Mouse (Mus musculus): ENCODE data around the gene Gper1. TPM values are rescaled to one million over a fixed set of nuclear protein-coding genes. Genes with fewer than 3 reads are reported as not detected.
A peak's percentile ranks its signal among the peaks of the same experiment; 100 is the strongest.
"Not testable (repeated sequence)": the region's sequence is repeated elsewhere in the genome, so short reads cannot be mapped to it uniquely, and the experiment has no call there.

The Gper1 gene
- polyA plus RNA-seq, 1 experiment from 2014 or later: 2.9 TPM

GRCm38 (mm10) chr5:139389676-139390061 is 33.3 kb upstream of the Gper1 start:
- Histone ChIP-seq H3K9ac (ENCODE audit: low read length) (peak overlapping the region; percentile 33; the same call in 1 of the 2 replicates), H3K27me3 (ENCODE audit: control insufficient read depth, insufficient read depth, low read length) (no peaks in the 10 kb centered on the region), H3K9me3 (replicated peaks; ENCODE audit: control insufficient read depth, low read length) (no peaks in the 10 kb centered on the region), H3K4me2 (ENCODE audit: low read depth, low read length) (no peak overlapping the region), H3K4me3 (replicated peaks; ENCODE audit: low read length) (no peak overlapping the region), H3K4me1 (ENCODE audit: control insufficient read depth, insufficient read depth, low read length) (peaks cover 23% of the 10 kb centered on the region), H3K27ac (ENCODE audit: low read length) (peak overlapping the region; percentile 84), H3K36me3 (ENCODE audit: control insufficient read depth, insufficient read depth, low read length) (no peaks in the 10 kb centered on the region)
- ATAC-seq (ENCODE audit: insufficient read depth, low FRiP score): peak; percentile 62
- 6% methylated on average over 6 of the region's 6 CpGs for WGBS

GRCm38 (mm10) chr5:139390324-139391119 is 32.4 kb upstream of the Gper1 start:
- WGBS: 74% methylated on average over 5 of the region's 5 CpGs
- not testable (repeated sequence) for H3K9me3 ChIP-seq (replicated peaks; ENCODE audit: control insufficient read depth, low read length); H3K27me3 ChIP-seq (ENCODE audit: control insufficient read depth, insufficient read depth, low read length); H3K36me3 ChIP-seq (ENCODE audit: control insufficient read depth, insufficient read depth, low read length); ATAC-seq (ENCODE audit: insufficient read depth, low FRiP score); H3K27ac ChIP-seq (ENCODE audit: low read length); H3K4me3 ChIP-seq (replicated peaks; ENCODE audit: low read length); H3K4me2 ChIP-seq (ENCODE audit: low read depth, low read length)
- Histone ChIP-seq H3K4me1 (ENCODE audit: control insufficient read depth, insufficient read depth, low read length) (peaks cover 21% of the 10 kb centered on the region), H3K9ac (ENCODE audit: low read length) (0 out of 2 replicates have a peak overlapping the region, but pooled peaks have one; percentile 19)

GRCm38 (mm10) chr5:139391309-139391990 is 31.5 kb upstream of the Gper1 start:
- H3K4me1 ChIP-seq (ENCODE audit: control insufficient read depth, insufficient read depth, low read length): peaks cover 21% of the 10 kb centered on the region
- H3K27me3 ChIP-seq (ENCODE audit: control insufficient read depth, insufficient read depth, low read length): no peaks in the 10 kb centered on the region
- H3K36me3 ChIP-seq (ENCODE audit: control insufficient read depth, insufficient read depth, low read length): no peaks in the 10 kb centered on the region
- H3K9ac ChIP-seq (ENCODE audit: low read length): 0 out of 2 replicates have a peak overlapping the region, but pooled peaks have one; percentile 19
- H3K27ac ChIP-seq (ENCODE audit: low read length): no peak overlapping the region
- no peak overlapping the region for H3K4me2 ChIP-seq (ENCODE audit: low read depth, low read length)
- no peak for ATAC-seq (ENCODE audit: insufficient read depth, low FRiP score)
- H3K4me3 ChIP-seq (replicated peaks; ENCODE audit: low read length): no peak overlapping the region
- 82% methylated on average over 11 of the region's 11 CpGs for WGBS
- no peaks in the 10 kb centered on the region for H3K9me3 ChIP-seq (replicated peaks; ENCODE audit: control insufficient read depth, low read length)

GRCm38 (mm10) chr5:139392219-139393196 is 30.4 kb upstream of the Gper1 start:
- no peak overlapping the region for H3K9ac ChIP-seq (ENCODE audit: low read length)
- WGBS: 92% methylated on average over 37 of the region's 37 CpGs
- peaks cover 21% of the 10 kb centered on the region for H3K4me1 ChIP-seq (ENCODE audit: control insufficient read depth, insufficient read depth, low read length)
- no peaks in the 10 kb centered on the region for H3K27me3 ChIP-seq (ENCODE audit: control insufficient read depth, insufficient read depth, low read length)
- H3K9me3 ChIP-seq (replicated peaks; ENCODE audit: control insufficient read depth, low read length): no peaks in the 10 kb centered on the region
- no peak overlapping the region for H3K4me2 ChIP-seq (ENCODE audit: low read depth, low read length)
- no peak for ATAC-seq (ENCODE audit: insufficient read depth, low FRiP score)
- H3K36me3 ChIP-seq (ENCODE audit: control insufficient read depth, insufficient read depth, low read length): no peaks in the 10 kb centered on the region
- no peak overlapping the region for H3K4me3 ChIP-seq (replicated peaks; ENCODE audit: low read length)
- no peak overlapping the region for H3K27ac ChIP-seq (ENCODE audit: low read length)

- WGBS: 93% methylated on average over 16 of the region's 16 CpGs
- no peak for ATAC-seq (ENCODE audit: insufficient read depth, low FRiP score)
- Histone ChIP-seq H3K36me3 (ENCODE audit: control insufficient read depth, insufficient read depth, low read length) (no peaks in the 10 kb centered on the region), H3K4me1 (ENCODE audit: control insufficient read depth, insufficient read depth, low read length) (peaks cover 19% of the 10 kb centered on the region), H3K9ac (ENCODE audit: low read length) (no peak overlapping the region), H3K4me2 (ENCODE audit: low read depth, low read length) (no peak overlapping the region), H3K9me3 (replicated peaks; ENCODE audit: control insufficient read depth, low read length) (no peaks in the 10 kb centered on the region), H3K4me3 (replicated peaks; ENCODE audit: low read length) (no peak overlapping the region), H3K27ac (ENCODE audit: low read length) (no peak overlapping the region), H3K27me3 (ENCODE audit: control insufficient read depth, insufficient read depth, low read length) (no peaks in the 10 kb centered on the region)
Measured at GRCm38 (mm10) chr5:139393197-139393588, 29.8 kb upstream of the Gper1 start.

- H3K9me3 ChIP-seq (replicated peaks; ENCODE audit: control insufficient read depth, low read length): no peaks in the 10 kb centered on the region
- no peak for ATAC-seq (ENCODE audit: insufficient read depth, low FRiP score)
- H3K4me2 ChIP-seq (ENCODE audit: low read depth, low read length): no peak overlapping the region
- no peaks in the 10 kb centered on the region for H3K27me3 ChIP-seq (ENCODE audit: control insufficient read depth, insufficient read depth, low read length)
- H3K9ac ChIP-seq (ENCODE audit: low read length): no peak overlapping the region
- H3K36me3 ChIP-seq (ENCODE audit: control insufficient read depth, insufficient read depth, low read length): no peaks in the 10 kb centered on the region
- H3K27ac ChIP-seq (ENCODE audit: low read length): no peak overlapping the region
- no peak overlapping the region for H3K4me3 ChIP-seq (replicated peaks; ENCODE audit: low read length)
- 51% methylated on average over 7 of the region's 7 CpGs for WGBS
- peaks cover 8% of the 10 kb centered on the region for H3K4me1 ChIP-seq (ENCODE audit: control insufficient read depth, insufficient read depth, low read length)
Measured at GRCm38 (mm10) chr5:139394399-139394798, 28.6 kb upstream of the Gper1 start.

- 91% methylated on average over 4 of the region's 4 CpGs for WGBS
- H3K4me2 ChIP-seq (ENCODE audit: low read depth, low read length): no peak overlapping the region
- no peaks in the 10 kb centered on the region for H3K36me3 ChIP-seq (ENCODE audit: control insufficient read depth, insufficient read depth, low read length)
- H3K9me3 ChIP-seq (replicated peaks; ENCODE audit: control insufficient read depth, low read length): no peaks in the 10 kb centered on the region
- H3K9ac ChIP-seq (ENCODE audit: low read length): no peak overlapping the region
- H3K4me3 ChIP-seq (replicated peaks; ENCODE audit: low read length): no peak overlapping the region
- H3K27ac ChIP-seq (ENCODE audit: low read length): no peak overlapping the region
- no peaks in the 10 kb centered on the region for H3K4me1 ChIP-seq (ENCODE audit: control insufficient read depth, insufficient read depth, low read length)
- ATAC-seq (ENCODE audit: insufficient read depth, low FRiP score): no peak
- no peaks in the 10 kb centered on the region for H3K27me3 ChIP-seq (ENCODE audit: control insufficient read depth, insufficient read depth, low read length)
Measured at GRCm38 (mm10) chr5:139395528-139395927, 27.4 kb upstream of the Gper1 start.

- 85% methylated on average over 4 of the region's 4 CpGs for WGBS
- no peak overlapping the region for H3K9ac ChIP-seq (ENCODE audit: low read length)
- no peak overlapping the region for H3K4me3 ChIP-seq (replicated peaks; ENCODE audit: low read length)
- no peaks in the 10 kb centered on the region for H3K9me3 ChIP-seq (replicated peaks; ENCODE audit: control insufficient read depth, low read length)
- H3K4me1 ChIP-seq (ENCODE audit: control insufficient read depth, insufficient read depth, low read length): no peaks in the 10 kb centered on the region
- no peaks in the 10 kb centered on the region for H3K36me3 ChIP-seq (ENCODE audit: control insufficient read depth, insufficient read depth, low read length)
- no peak overlapping the region for H3K4me2 ChIP-seq (ENCODE audit: low read depth, low read length)
- no peaks in the 10 kb centered on the region for H3K27me3 ChIP-seq (ENCODE audit: control insufficient read depth, insufficient read depth, low read length)
- ATAC-seq (ENCODE audit: insufficient read depth, low FRiP score): no peak
- no peak overlapping the region for H3K27ac ChIP-seq (ENCODE audit: low read length)
Measured at GRCm38 (mm10) chr5:139397359-139397916, 25.5 kb upstream of the Gper1 start.

Measured in stomach, embryonic 16.5 days (tissue).